Mouse (Mus musculus) liver, postnatal 0 days (tissue): ENCODE results near the gene Tnfsf12.

Experiments
- CTCF ChIP-seq: sonication (generic); IDR thresholded peaks from 2 replicates; pipeline ENCODE4 v1.5.1; 2016; ENCODE audit warnings: antibody characterized with exemption, low read depth
- EP300 ChIP-seq: IDR thresholded peaks from 2 replicates; pipeline ENCODE4 v1.6.1; 2016; ENCODE audit warnings: antibody characterized with exemption, low read depth, mild to moderate bottlenecking

DNA sequence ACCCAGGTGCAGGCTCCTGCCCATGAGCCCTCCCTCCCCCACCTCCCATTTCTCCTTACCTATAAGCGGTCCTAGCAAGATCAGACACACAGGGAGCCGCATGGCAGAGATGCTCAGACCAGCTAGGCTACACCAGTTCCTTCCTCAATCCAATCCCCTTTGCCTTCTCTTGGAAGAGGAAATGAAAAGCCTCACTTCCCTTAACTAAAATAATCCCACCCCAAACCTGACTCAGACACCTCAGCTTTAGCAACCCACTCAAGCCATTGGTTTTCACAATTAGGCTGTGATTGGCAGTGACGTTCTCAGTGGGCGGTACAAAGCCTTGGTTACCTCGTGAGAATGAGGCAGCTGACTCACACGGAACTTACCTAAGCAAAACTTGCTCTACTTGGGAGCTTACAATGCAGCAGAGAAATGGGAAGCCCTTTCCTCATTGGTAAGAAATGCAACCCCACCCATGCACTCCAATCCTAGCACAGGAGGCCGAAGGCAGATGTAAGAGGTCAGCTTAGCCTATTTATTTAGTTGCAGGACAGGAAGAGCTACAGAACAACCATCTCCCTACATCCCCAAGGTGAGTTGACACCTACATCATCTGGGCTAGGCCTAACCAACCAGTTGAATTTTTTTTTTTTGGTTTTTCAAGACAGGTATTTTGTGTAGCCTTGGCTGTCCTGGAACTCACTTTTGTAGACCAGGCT is 29.5 kb downstream of the Tnfsf12 start, which contains the start of gene Cd68:
- no peak for TF ChIP-seq CTCF
- TF ChIP-seq EP300 = peak; percentile 55
